Mouse (Mus musculus) lung, adult 2 months (tissue): ENCODE measurements around the gene Gclm.

Experiments used
- CTCF ChIP-seq: fragments of 200-500 bp; IDR thresholded peaks from 2 replicates; pipeline ENCODE4 v1.5.1; 2011; ENCODE audit warnings: mild to moderate bottlenecking, low read length, control low read depth; ENCODE audit not compliant: insufficient read depth
- POLR2A ChIP-seq: fragments of 200-500 bp; IDR thresholded peaks from 2 replicates; pipeline ENCODE4 v1.6.1; 2011; ENCODE audit warnings: low read depth, mild to moderate bottlenecking, control low read depth, low read length, borderline replicate concordance; ENCODE audit errors: extremely low read depth

DNA sequence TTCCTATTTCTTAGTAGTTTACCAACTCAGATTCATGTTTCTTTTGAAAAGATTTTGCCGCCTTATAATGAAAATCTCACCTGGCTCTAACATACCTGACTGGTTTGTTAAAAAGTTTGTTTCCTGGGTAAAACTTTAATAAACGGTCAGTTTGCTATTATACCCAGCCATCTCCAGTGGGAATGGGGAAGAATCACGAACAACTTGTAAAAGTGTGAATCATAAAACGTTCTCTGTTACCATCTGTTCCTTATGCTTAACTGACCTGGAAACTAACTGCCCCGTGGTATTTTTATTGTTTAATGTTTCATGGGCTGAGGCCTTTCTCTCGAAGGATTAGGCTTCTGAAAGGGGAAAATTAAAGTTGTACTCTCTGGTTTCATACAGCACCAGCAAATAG, 598 bp upstream of the Gclm start:
- TF ChIP-seq CTCF: no peak
- TF ChIP-seq POLR2A: no peak
